Mouse (Mus musculus): ENCODE results near the gene Rab22a. TPM values are rescaled to one million over a fixed set of nuclear protein-coding genes. Genes with fewer than 3 reads are reported as not detected.
A peak's percentile ranks its signal among the peaks of the same experiment; 100 is the strongest.

Rab22a gene
- polyA plus RNA-seq, 1 experiment from 2014 or later, result 40.3 TPM

DNA sequence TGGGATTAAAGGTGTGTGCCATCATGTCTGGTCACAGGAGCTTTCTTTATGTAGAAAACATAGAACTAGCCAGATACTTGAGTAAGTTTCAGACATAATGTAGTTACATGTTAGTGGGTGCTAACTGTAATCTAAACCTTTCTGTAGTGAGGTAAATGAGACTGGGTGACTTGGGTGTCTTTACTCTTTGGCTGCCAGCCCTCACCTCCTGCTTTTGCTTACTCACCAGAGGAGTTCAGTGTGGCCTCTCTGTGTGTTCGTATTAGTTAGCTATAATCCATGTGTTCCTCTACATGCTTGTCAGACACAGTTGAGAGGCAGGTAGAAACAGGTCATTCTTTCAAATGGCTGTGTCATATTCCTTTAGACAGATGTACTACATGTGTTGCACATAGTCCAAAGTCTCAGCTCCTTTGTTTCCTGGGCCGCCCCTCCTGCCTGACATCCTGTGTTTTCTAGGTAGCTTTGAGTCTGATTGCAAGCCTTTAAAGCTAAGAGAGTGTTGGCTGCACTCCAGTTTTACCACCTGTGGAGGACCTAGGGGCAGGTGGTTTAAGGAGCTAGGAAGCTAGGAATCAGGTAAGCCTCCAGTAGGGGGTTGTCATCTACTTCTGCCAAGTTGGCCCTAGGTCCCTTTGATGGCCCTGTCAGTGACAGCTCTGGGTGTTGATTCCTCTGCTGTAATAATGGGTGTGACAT, 89.5 kb downstream of the Rab22a start:
- Histone ChIP-seq H3K9ac (replicated peaks; ENCODE audit: low read length) (no peak overlapping the region), H3K36me3 (replicated peaks; ENCODE audit: control insufficient read depth, insufficient read depth, low read depth, low read length) (no peaks in the 10 kb centered on the region), H3K4me2 (ENCODE audit: low read depth, low read length) (no peak overlapping the region), H3K27ac (replicated peaks; ENCODE audit: low read depth, low read length) (no peak overlapping the region), H3K9me3 (replicated peaks; ENCODE audit: control insufficient read depth, low read length) (no peaks in the 10 kb centered on the region), H3K4me3 (ENCODE audit: low read depth, low read length) (no peak overlapping the region), H3K4me1 (ENCODE audit: control insufficient read depth, insufficient read depth, low read length) (no peaks in the 10 kb centered on the region), H3K27me3 (ENCODE audit: control insufficient read depth, insufficient read depth, low read length) (no peaks in the 10 kb centered on the region)
- 89% methylated on average over 2 of the region's 2 CpGs for WGBS
- ATAC-seq (replicated peaks; ENCODE audit: insufficient number of reproducible peaks, low FRiP score, low TSS enrichment, low read depth), result no peak
- no peak for DNase-seq (ENCODE audit: low spot score)

DNA sequence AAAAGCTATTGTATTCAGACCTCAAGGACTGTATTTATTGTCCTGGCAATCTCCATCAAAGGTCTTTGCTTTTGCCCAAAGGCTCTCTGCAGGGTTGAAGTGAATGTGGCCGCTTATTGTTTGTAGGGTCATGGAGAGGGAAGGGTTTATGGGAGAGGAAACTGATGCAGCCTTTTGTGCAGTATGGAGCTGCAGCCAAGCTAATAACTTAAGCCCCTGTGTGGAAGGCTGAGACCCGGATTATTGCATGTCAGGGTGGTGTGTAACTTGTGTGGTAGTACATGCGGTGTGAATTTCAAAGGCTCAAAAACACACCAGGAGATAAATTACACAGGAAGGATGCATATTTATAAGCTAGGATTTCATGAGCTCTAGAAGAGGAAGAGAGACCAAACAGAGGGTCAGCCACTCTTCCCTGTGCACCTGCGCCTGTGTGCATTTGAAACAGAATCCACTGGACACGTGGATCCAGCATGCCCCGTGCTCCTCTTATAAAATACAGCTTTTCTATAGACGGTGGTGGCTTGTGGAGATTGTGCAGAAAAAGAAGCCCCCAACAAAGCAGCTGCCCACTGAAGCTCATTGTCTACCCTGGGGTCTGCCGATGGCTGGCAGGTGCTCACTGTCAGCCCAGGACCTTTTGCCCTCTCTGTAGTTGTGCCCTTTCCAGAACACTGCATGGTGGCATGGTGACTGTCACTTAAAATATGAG, 96.0 kb downstream of the Rab22a start:
- H3K9ac ChIP-seq (replicated peaks; ENCODE audit: low read length), result no peak overlapping the region
- H3K4me3 ChIP-seq (ENCODE audit: low read depth, low read length), result no peak overlapping the region
- H3K4me1 ChIP-seq (ENCODE audit: control insufficient read depth, insufficient read depth, low read length), result no peaks in the 10 kb centered on the region
- H3K36me3 ChIP-seq (replicated peaks; ENCODE audit: control insufficient read depth, insufficient read depth, low read depth, low read length), result no peaks in the 10 kb centered on the region
- DNase-seq (ENCODE audit: low spot score) (no peak), ATAC-seq (replicated peaks; ENCODE audit: insufficient number of reproducible peaks, low FRiP score, low TSS enrichment, low read depth) (peak; percentile 59; the same call in 1 of the 2 replicates)
- no peaks in the 10 kb centered on the region for H3K27me3 ChIP-seq (ENCODE audit: control insufficient read depth, insufficient read depth, low read length)
- H3K9me3 ChIP-seq (replicated peaks; ENCODE audit: control insufficient read depth, low read length), result no peaks in the 10 kb centered on the region
- H3K4me2 ChIP-seq (ENCODE audit: low read depth, low read length), result no peak overlapping the region; the same call in 1 of the 2 replicates
- WGBS, result 63% methylated on average over 8 of the region's 8 CpGs
- H3K27ac ChIP-seq (replicated peaks; ENCODE audit: low read depth, low read length), result no peak overlapping the region

Small RNAs within 50 kb of the gene (microRNA-seq; reads per million reads assigned to microRNA genes)
- not detected for gene Mir6340 (ENCODE audit: borderline number of aligned reads)

Other genes with a start within 250 kb of the Rab22a start
- not detected in 2 replicates for gene 1700021F07Rik, start 137.2 kb upstream of the Rab22a start, polyA plus RNA-seq (2014; fragmentation: Nextera tagmentation; extraction: Ambion mirVana)
- gene Ankrd60, start 81.4 kb upstream of the Rab22a start, polyA plus RNA-seq (2014; fragmentation: Nextera tagmentation; extraction: Ambion mirVana), result not detected in 2 replicates
- not detected in 2 replicates for gene 1700010B08Rik, start 59.7 kb downstream of the Rab22a start, polyA plus RNA-seq (2014; fragmentation: Nextera tagmentation; extraction: Ambion mirVana)
- 11.2 and 14.6 TPM in 2 replicates for gene Vapb, start 77.8 kb downstream of the Rab22a start, polyA plus RNA-seq (2014; fragmentation: Nextera tagmentation; extraction: Ambion mirVana)

All from embryonic facial prominence, embryonic 11.5 days (tissue).